Comparison of ENCODE assay signal across 8 mouse cellular contexts in genomic region chr2:168081933-168082306, GRCm38 (mm10). TPM values are rescaled to one million over a fixed set of nuclear protein-coding genes. Genes with fewer than 3 reads are reported as not detected.
DNase-seq lines count a peak whose midpoint lies in the region; ATAC-seq and TF ChIP-seq lines count a peak whose summit lies in the region.

No protein-coding gene starts in this region.

- WGBS in heart, embryonic 13.5 days, result 4% methylated on average over 14 of the region's 14 CpGs
- 2% methylated on average over 14 of the region's 14 CpGs for WGBS in forebrain, embryonic 16.5 days

- H3K36me3 ChIP-seq in heart, embryonic 13.5 days, result no peaks in the 10 kb centered on the region
- peaks cover 30% of the 10 kb centered on the region for H3K36me3 ChIP-seq in G1E (replicated peaks)
- H3K36me3 ChIP-seq in forebrain, embryonic 16.5 days (ENCODE audit: control insufficient read depth, insufficient read depth), result no peaks in the 10 kb centered on the region

- H3K4me2 ChIP-seq in heart, embryonic 13.5 days, result peak overlapping the region; percentile 94
- H3K4me2 ChIP-seq in forebrain, embryonic 16.5 days (ENCODE audit: low read length), result peak overlapping the region; percentile 86

- peak overlapping the region; percentile 90 for H3K27ac ChIP-seq in heart, embryonic 13.5 days (replicated peaks)
- no peak overlapping the region for H3K27ac ChIP-seq in forebrain, embryonic 16.5 days (ENCODE audit: low read length)

- peak overlapping the region; percentile 89 for H3K9ac ChIP-seq in heart, embryonic 13.5 days
- peak overlapping the region; percentile 83 for H3K9ac ChIP-seq in forebrain, embryonic 16.5 days (replicated peaks; ENCODE audit: low read depth, low read length)

- H3K9me3 ChIP-seq in heart, embryonic 13.5 days, result no peaks in the 10 kb centered on the region
- no peaks in the 10 kb centered on the region for H3K9me3 ChIP-seq in G1E (replicated peaks)
- no peaks in the 10 kb centered on the region for H3K9me3 ChIP-seq in forebrain, embryonic 16.5 days (ENCODE audit: control insufficient read depth, low read length)

- ATAC-seq in heart, embryonic 13.5 days (ENCODE audit: extremely low read depth, insufficient number of reproducible peaks, low FRiP score, low TSS enrichment), result no peak
- no peak for ATAC-seq in G1E (ENCODE audit: extremely low read depth, insufficient number of reproducible peaks, low FRiP score, poor library complexity, severe bottlenecking)
- no peak for ATAC-seq in forebrain, embryonic 16.5 days
- ATAC-seq in megakaryocyte-erythroid progenitor cell, adult 5-6 weeks (replicated peaks; ENCODE audit: low FRiP score, low TSS enrichment, poor library complexity, severe bottlenecking), result peak; percentile 25; the same call in 1 of the 2 replicates

- peaks cover 48% of the 10 kb centered on the region for H3K4me1 ChIP-seq in heart, embryonic 13.5 days
- peaks cover 46% of the 10 kb centered on the region for H3K4me1 ChIP-seq in G1E (ENCODE audit: insufficient read depth, low read depth, low read length)
- peaks cover 27% of the 10 kb centered on the region for H3K4me1 ChIP-seq in forebrain, embryonic 16.5 days (replicated peaks; ENCODE audit: control insufficient read depth, insufficient read depth, low read length)

- H3K27me3 ChIP-seq in heart, embryonic 13.5 days (replicated peaks), result peaks cover 23% of the 10 kb centered on the region
- peaks cover 11% of the 10 kb centered on the region for H3K27me3 ChIP-seq in G1E (ENCODE audit: insufficient read depth, low read length)
- H3K27me3 ChIP-seq in forebrain, embryonic 16.5 days (replicated peaks; ENCODE audit: control insufficient read depth, insufficient read depth, low read length), result no peaks in the 10 kb centered on the region; the same call in 1 of the 2 replicates

- TF ChIP-seq CTCF in G1E (IDR thresholded peaks at IDR 0.05; ENCODE audit: low read depth, low read length), result no peak

- intact Hi-C loops in left cerebral cortex, postnatal 14 days (cut with DNase I), result loop anchor here (10.0 kb wide), 1 partner anchor 157 kb away; no protein-coding TSS in a partner anchor

- DNase-seq in heart, adult 18-20 months, result no peak
- DNase-seq in G1E (ENCODE audit: low spot score), result peak; percentile 20
- no peak for DNase-seq in left cerebral cortex, postnatal 14 days (ENCODE audit: low spot score in 2 of 2)
- no peak for DNase-seq in testis, postnatal 10 days (ENCODE audit: low spot score)
- DNase-seq in spleen, postnatal 36 days (ENCODE audit: low spot score in 2 of 2), result no peak

- peak overlapping the region; percentile 80 for H3K4me3 ChIP-seq in heart, embryonic 13.5 days
- H3K4me3 ChIP-seq in G1E (ENCODE audit: low read depth, low read length), result peak overlapping the region; percentile 89
- peak overlapping the region; percentile 80 for H3K4me3 ChIP-seq in forebrain, embryonic 16.5 days (replicated peaks; ENCODE audit: low read length)

RNA-seq across cellular contexts. Expression of gene Pard6b, which starts 1.1 kb away (rescaled TPM):
- polyA plus RNA-seq in heart, embryonic 13.5 days (2015; fragmentation: Nextera tagmentation; extraction: Ambion mirVana), result 7.3 and 7.8 TPM in 2 replicates
- total RNA-seq in heart, adult 18-20 months (2021), result 1 to 10 TPM; 1.7 to 2.6 TPM
- 3.1 and 4.8 TPM in 2 replicates for total RNA-seq in G1E (2014; fragmentation: Nextera tagmentation)
- total RNA-seq in G1E (2017), result 5.3 and 5.5 TPM in 2 replicates
- 4.7 and 4.8 TPM in 2 replicates for polyA plus RNA-seq in G1E (2012)
- 6.1 and 6.2 TPM in 2 replicates for polyA plus RNA-seq in forebrain, embryonic 16.5 days (2015; fragmentation: Nextera tagmentation; extraction: Ambion mirVana)
- total RNA-seq in megakaryocyte-erythroid progenitor cell, adult 5-6 weeks (2014; fragmentation: Nextera tagmentation), result 0.48 and 1.1 TPM in 2 replicates
- total RNA-seq in megakaryocyte-erythroid progenitor cell, adult 5-6 weeks (2017), result 1.6 and 3.8 TPM in 2 replicates
- 1 to 10 TPM; 4.9 to 5.4 TPM for total RNA-seq in left cerebral cortex, postnatal 14 days (2021)
